Mouse (Mus musculus) lung, embryonic 14.5 days (tissue): ENCODE measurements around the gene Lpar3. TPM values are rescaled to one million over a fixed set of nuclear protein-coding genes. Genes with fewer than 3 reads are reported as not detected.

Experiments
- ATAC-seq: fragments of 200-750 bp; cut with Nextera tagmentation; 2 replicates; pipeline ENCODE4 v1.8.0; 2017; ENCODE audit warnings: mild to moderate bottlenecking, moderate TSS enrichment, moderate library complexity; ENCODE audit not compliant: insufficient read depth
- DNase-seq: peaks from one replicate; pipeline ENCODE4 v3.0.0-alpha.2; 2015
- H3K27ac ChIP-seq: fragments of 300-500 bp; sonication (generic); 2 replicates; pipeline ENCODE4 v1.5.1; 2014; ENCODE audit warnings: low read depth, mild to moderate bottlenecking, moderate library complexity
- H3K27me3 ChIP-seq: fragments of 300-500 bp; sonication (generic); 2 replicates; pipeline ENCODE4 v1.6.1; 2014; ENCODE audit warnings: low read length, control low read depth; ENCODE audit not compliant: insufficient read depth
- H3K36me3 ChIP-seq: fragments of 300-500 bp; sonication (generic); 2 replicates; pipeline ENCODE4 v1.6.1; 2014; ENCODE audit warnings: control low read depth; ENCODE audit not compliant: insufficient read depth
- H3K4me1 ChIP-seq: fragments of 300-500 bp; sonication (generic); 2 replicates; pipeline ENCODE4 v1.6.1; 2014; ENCODE audit warnings: antibody characterized with exemption, control low read depth; ENCODE audit not compliant: insufficient read depth
- H3K4me2 ChIP-seq: fragments of 300-500 bp; sonication (generic); 2 replicates; pipeline ENCODE4 v1.6.1; 2014; ENCODE audit warnings: mild to moderate bottlenecking
- H3K4me3 ChIP-seq: fragments of 300-500 bp; sonication (generic); 2 replicates; pipeline ENCODE4 v1.5.1; 2014; ENCODE audit warnings: low read depth, low read length
- H3K9ac ChIP-seq: fragments of 300-500 bp; sonication (generic); 2 replicates; pipeline ENCODE4 v1.6.1; 2014
- H3K9me3 ChIP-seq: fragments of 300-500 bp; sonication (generic); 2 replicates; pipeline ENCODE4 v1.6.1; 2016; ENCODE audit warnings: low read depth, low read length, control low read depth
- CTCF ChIP-seq: IDR thresholded peaks from 2 replicates; pipeline ENCODE4 v1.5.1; 2016; ENCODE audit warnings: antibody characterized with exemption, low read depth
- WGBS: fragments of 180-500 bp; shearing (Covaris S2); extraction: QIAGEN DNeasy Blood & Tissue Kit; methylation state at CpG from one replicate; pipeline ENCODE4 v1.1.7; 2014; 5-methylcytosine and 5-hydroxymethylcytosine counted together
- polyA plus RNA-seq: library from polyadenylated mRNA; unstranded; fragments of >200 nt; fragmentation: Nextera tagmentation; extraction: Ambion mirVana; gene quantifications from 2 replicates; pipeline ENCODE4 v1.2.1, GENCODE M21; 2014

The Lpar3 gene
- polyA plus RNA-seq, 1 experiment from 2014 or later: 1.9 TPM

DNA sequence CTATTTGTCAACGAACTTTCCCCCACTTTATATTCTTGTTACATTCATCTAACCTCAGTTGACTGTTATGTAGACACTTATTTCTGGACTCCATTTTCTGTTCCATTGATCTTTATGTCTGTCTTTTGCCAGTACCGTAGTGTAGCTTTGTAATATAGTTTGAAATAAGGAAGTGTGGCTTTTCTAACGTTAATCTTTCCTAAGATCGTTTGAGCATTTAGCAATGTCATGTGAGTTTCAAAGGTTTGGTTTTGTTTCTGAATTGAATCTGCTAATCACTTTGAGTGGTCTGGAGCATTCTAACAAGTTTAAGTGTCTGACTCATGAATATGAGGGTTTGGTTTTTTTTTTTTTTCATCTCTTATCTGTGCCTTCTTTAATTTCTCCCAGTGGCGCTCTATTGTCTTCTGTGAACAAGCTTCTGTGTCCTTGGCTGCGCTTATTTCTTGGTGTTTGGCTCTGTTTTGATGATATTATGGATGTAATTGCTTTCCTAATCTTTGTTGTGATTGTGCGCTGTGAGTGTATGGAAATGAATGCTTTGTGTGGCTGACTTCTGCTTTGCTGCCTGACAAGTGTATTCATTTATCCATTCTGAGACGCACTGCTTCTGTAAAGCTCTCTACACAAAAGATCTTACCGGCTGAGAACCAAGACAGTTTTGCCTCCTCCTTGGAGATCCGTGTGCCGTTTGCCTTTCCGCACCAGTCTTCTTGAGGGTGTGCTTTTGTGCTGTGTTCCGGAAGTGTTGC is 8.0 kb downstream of the Lpar3 start:
- H3K36me3 ChIP-seq: no peaks in the 10 kb centered on the region
- no peak for TF ChIP-seq CTCF
- ATAC-seq (no peak), DNase-seq (no peak)
- no peaks in the 10 kb centered on the region for H3K4me1 ChIP-seq
- H3K4me2 ChIP-seq: no peak overlapping the region
- no peaks in the 10 kb centered on the region for H3K27me3 ChIP-seq
- H3K9me3 ChIP-seq: no peaks in the 10 kb centered on the region
- no peak overlapping the region for H3K4me3 ChIP-seq
- H3K27ac ChIP-seq: no peak overlapping the region
- no peak overlapping the region for H3K9ac ChIP-seq
- 78% methylated on average over 13 of the region's 13 CpGs for WGBS

DNA sequence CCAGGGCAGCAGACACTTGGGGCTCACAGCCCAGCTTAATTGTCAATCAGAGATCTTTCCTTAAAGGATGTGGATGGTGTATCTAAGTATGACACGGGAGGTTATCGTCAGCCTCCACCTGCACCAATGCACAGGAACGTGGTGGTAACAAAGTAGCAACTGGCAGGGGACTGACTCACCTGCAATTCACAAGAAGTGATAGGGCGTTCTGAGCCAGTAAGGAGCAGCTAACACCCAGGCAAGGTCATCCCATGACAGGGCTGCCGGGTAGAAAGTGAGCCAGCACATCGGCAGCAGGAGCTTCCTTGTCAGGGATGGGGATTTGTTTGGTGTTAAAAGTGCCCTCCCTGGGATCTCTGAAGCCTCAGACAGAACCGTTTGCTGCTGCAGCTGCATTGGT is 11.9 kb downstream of the Lpar3 start:
- H3K4me2 ChIP-seq: no peak overlapping the region
- no peak for ATAC-seq
- H3K27me3 ChIP-seq: no peaks in the 10 kb centered on the region
- H3K9me3 ChIP-seq: no peaks in the 10 kb centered on the region
- no peak overlapping the region for H3K27ac ChIP-seq
- peaks cover 11% of the 10 kb centered on the region for H3K4me1 ChIP-seq
- DNase-seq: no peak
- no peaks in the 10 kb centered on the region for H3K36me3 ChIP-seq
- no peak for TF ChIP-seq CTCF
- 45% methylated on average over 7 of the region's 7 CpGs for WGBS
- H3K4me3 ChIP-seq: no peak overlapping the region
- no peak overlapping the region for H3K9ac ChIP-seq

DNA sequence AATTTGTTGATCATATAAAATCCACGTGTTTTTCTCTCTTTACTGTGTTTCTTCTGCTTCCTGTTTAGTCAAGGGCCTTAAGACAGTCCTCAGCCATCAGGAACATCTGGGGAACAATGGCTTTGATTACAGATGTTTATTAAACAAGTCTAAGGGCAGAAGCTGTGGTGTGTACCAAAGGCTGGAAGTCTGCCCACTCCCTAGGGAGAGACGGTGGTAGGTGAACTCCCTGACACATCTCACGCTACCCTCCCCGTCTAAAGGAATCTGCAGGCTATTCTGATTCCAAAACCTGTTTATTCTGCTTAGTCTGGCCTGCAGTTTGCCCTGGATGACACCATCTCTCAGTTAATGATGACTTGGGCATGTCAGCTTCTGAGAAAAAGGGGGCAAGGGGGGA is 13.0 kb downstream of the Lpar3 start:
- TF ChIP-seq CTCF: no peak
- Histone ChIP-seq H3K27me3 (no peaks in the 10 kb centered on the region), H3K36me3 (no peaks in the 10 kb centered on the region), H3K4me1 (peaks cover 11% of the 10 kb centered on the region), H3K4me2 (no peak overlapping the region), H3K4me3 (no peak overlapping the region), H3K9ac (no peak overlapping the region), H3K9me3 (no peaks in the 10 kb centered on the region), H3K27ac (no peak overlapping the region)
- DNase-seq (peak; percentile 71), ATAC-seq (peak; percentile 68; the same call in 1 of the 2 replicates)
- 24% methylated on average over 4 of the region's 4 CpGs for WGBS

DNA sequence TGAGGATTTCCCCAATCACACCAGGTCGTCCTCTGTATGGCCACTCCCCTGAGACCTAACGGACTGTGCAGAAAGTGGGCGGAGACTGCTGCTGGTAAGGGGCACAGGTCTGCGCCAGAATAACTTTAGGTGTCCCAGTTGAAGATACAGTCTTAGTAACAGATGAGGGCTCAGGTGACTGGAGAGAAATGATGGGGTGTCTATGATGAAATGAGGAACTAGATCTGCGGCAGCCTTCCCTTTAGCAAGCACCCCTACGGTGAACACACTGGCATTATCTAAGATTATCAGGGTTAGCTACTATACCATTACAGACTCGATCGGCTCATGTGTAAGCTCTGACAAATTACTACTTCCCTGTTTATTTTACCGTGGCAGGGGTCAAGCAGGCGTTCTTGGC is 13.8 kb downstream of the Lpar3 start:
- peaks cover 11% of the 10 kb centered on the region for H3K4me1 ChIP-seq
- WGBS: 35% methylated on average over 10 of the region's 10 CpGs
- no peaks in the 10 kb centered on the region for H3K36me3 ChIP-seq
- no peak overlapping the region for H3K4me3 ChIP-seq
- peak; percentile 40 for ATAC-seq
- no peaks in the 10 kb centered on the region for H3K9me3 ChIP-seq
- H3K9ac ChIP-seq: no peak overlapping the region
- no peaks in the 10 kb centered on the region for H3K27me3 ChIP-seq
- no peak overlapping the region for H3K4me2 ChIP-seq
- no peak for TF ChIP-seq CTCF
- no peak for DNase-seq
- H3K27ac ChIP-seq: no peak overlapping the region

DNA sequence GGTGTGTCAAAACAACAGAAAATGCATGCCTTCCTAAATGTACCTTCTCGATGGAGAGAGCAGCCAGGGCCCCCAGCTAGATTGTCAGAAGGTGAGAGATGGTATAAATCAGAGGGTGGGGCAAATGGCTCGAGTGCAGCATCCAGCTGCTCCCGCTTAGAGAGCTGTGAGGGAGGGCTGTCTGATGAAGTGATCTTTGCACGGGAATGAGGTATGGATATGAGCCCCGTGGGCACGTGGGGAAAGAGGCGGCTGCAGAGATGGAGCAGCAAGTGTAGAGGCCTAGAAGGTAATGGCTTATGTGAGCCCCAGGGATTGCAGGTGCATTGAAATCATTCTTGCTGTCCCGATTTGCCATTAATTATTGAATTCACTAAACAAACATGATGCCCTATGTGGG is 15.5 kb downstream of the Lpar3 start:
- 48% methylated on average over 8 of the region's 8 CpGs for WGBS
- Histone ChIP-seq H3K9me3 (no peaks in the 10 kb centered on the region), H3K4me2 (no peak overlapping the region), H3K27me3 (no peaks in the 10 kb centered on the region), H3K36me3 (no peaks in the 10 kb centered on the region), H3K27ac (no peak overlapping the region), H3K4me1 (peaks cover 11% of the 10 kb centered on the region), H3K9ac (no peak overlapping the region), H3K4me3 (no peak overlapping the region)
- DNase-seq: no peak
- TF ChIP-seq CTCF: no peak
- ATAC-seq: no peak

DNA sequence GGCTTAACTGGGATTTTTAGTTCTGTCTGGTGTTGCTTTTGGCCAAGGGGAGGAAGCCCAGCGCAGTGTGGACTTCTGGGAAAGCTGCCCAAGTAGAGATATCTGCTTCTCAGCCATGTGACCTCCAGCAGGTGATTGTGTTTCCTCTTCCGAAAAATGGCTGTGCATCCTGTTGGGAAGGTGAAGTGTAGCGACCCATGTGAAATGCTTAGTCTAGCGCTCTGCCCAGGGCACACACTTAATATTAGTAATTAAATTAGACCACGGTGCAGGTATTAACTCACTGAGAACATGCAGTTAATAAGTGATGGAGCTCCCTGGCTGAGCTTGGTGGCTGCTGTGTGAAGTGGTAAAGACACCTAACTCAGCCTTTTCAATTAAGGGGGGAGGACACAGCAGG is 16.9 kb downstream of the Lpar3 start:
- H3K9me3 ChIP-seq: no peaks in the 10 kb centered on the region
- 74% methylated on average over 5 of the region's 5 CpGs for WGBS
- peaks cover 11% of the 10 kb centered on the region for H3K4me1 ChIP-seq
- ATAC-seq: no peak
- no peak overlapping the region for H3K9ac ChIP-seq
- H3K4me2 ChIP-seq: no peak overlapping the region
- TF ChIP-seq CTCF: no peak
- DNase-seq: no peak
- no peaks in the 10 kb centered on the region for H3K36me3 ChIP-seq
- H3K27me3 ChIP-seq: no peaks in the 10 kb centered on the region
- H3K4me3 ChIP-seq: no peak overlapping the region
- no peak overlapping the region for H3K27ac ChIP-seq

DNA sequence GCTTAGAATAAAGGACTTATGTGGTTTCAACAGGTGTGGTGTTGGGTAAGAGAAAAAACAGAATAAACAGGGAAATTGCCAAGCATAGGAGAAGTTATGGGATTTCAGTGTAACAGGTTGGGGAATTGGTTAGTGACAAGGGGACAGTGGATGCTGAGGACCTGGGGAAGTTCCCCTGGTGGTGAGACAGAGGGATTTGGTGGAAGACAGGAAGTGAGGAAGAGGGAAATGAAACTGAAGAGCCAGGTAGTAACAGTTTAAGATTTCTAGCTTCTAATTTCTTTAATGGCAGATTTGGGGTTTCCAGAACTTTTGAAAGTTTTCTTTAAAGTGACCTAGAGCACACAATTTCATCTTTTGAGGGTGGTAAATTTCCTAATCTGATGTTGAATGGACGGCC is 23.9 kb downstream of the Lpar3 start:
- H3K4me2 ChIP-seq: no peak overlapping the region
- ATAC-seq (no peak), DNase-seq (no peak)
- H3K9ac ChIP-seq: no peak overlapping the region
- H3K4me3 ChIP-seq: no peak overlapping the region
- H3K27me3 ChIP-seq: no peaks in the 10 kb centered on the region
- TF ChIP-seq CTCF: 0 out of 2 replicates have a peak, but pooled peaks have one; percentile 2
- H3K4me1 ChIP-seq: no peaks in the 10 kb centered on the region
- H3K9me3 ChIP-seq: no peaks in the 10 kb centered on the region
- H3K36me3 ChIP-seq: no peaks in the 10 kb centered on the region
- no peak overlapping the region for H3K27ac ChIP-seq
- WGBS: 86% methylated on average over 1 of the region's 1 CpGs
